Mouse (Mus musculus): ENCODE measurements around the gene Npdc1. TPM values are rescaled to one million over a fixed set of nuclear protein-coding genes. Genes with fewer than 3 reads are reported as not detected.

Npdc1 gene
- 100 to 1,000 TPM; 478 to 490 TPM for total RNA-seq (2021)

DNA sequence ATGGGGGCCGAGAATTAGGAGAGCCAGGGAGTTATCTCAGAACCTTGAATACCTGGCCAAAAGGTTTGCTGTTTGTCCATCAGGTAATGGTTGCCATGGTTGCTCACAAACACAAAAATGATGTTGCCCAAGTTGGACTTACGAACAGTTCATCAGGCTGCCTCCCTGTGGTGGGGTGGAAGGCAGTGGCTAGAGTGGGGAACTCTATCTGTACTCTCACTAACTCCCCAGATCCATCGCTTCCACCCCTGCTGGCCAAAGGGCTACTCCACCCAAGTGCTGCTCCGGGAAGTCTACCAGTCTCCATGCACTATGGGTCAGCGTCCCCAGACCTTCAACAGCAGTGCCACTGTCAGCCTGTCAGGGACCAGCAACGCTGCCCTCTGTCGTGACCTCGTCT lies at the start of gene Npdc1:
TSS of gene Npdc1 (plus strand) at position 301 of the 400 bp plus-strand sequence.
- intact Hi-C loops (cut with DNase I), result no loop called here
- no peak for DNase-seq

DNA sequence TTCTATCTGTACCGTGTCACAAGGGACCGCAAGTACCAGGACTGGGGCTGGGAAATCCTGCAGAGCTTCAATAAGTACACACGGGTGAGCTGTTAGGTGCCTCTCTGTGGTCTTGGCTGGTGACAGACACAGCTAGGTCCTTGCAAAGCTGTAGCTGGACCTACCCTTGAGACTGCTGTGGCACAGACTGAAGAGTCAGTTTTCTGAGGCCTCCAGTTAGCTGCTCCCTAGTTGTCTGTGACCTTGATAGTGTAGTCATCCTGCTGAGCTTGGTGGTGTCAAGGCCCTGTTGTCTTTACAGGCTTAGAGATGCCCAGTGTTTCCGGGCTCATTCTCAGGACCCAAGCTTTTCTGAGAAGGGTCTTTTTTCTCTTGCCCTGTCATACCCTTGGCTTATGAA lies 49.7 kb upstream of the Npdc1 start:
- DNase-seq, result no peak
- intact Hi-C loops (cut with DNase I), result no loop called here

DNA sequence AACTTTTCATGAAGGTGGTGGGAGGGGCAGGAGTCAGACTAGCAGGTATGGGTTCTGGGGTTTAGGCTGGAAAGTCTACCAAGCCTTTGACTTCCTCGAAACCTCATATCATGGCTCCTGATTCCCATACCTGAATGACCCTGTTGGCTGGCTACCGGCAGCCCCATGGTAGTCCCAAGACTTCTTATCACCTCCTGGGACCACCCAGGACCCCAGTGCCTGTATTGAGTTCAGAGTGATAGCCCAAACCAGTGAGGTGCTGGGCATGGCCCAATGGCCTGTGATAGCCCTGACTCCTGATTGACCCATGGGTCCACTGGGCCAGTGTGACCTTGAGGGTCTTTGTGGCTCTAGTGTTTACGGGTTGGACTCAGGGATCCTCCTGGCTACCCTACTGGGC lies 48.5 kb upstream of the Npdc1 start:
- no peak for DNase-seq

DNA sequence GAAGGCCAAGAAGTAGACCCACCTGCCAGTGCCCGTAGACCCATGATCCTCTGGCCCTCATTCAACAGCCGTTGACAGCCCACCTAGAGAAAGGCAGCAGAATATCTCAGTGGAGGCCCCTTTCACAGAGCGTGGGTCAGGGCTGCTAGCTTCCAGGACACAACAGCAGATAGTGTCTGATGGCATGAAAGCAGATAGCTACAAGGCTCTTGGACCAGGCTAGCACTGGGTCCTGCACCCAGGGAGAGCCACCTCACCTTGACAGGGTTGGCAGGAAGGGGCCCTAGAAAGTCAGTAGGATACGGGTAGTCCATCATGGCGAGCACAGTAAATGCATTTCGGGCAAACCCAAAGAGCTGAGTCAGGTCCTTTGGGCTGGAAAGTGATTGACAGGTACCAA lies 44.9 kb upstream of the Npdc1 start:
- intact Hi-C loops (cut with DNase I), result no loop called here
- no peak for DNase-seq

More for the DNA sequence above, 48.5 kb upstream of the Npdc1 start:
- intact Hi-C loops (cut with DNase I), result no loop called here

DNA sequence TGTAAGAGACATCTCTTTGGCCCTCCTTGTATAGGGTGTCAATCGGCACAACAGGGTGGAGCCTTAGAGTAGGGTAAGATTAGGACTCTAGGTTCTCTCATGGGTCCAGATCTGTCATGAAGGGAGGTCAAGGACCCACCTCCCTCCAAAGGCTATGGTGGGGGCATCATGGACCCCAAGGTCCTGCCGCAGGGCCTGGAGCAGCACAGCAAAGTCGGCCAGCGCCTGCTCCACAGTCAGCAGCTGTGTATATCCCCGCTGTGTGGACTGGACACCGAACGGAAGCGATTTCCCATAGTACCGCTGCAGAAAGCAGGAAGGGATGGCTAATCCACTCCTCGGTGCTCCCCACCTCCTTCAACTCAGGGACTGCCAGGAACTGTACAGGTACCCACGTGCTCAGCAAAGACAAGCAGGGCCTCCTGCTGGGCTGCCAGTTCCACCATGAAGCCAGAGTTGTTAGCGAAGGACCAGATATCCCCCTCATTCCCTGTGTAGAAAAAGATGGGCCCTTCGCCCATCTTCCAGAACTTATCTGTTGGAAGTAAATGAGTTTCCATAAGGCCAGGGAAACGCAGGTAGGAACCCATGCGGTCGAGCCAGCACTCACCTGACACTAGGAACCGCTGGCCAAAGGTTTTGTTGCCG lies 43.6 kb upstream of the Npdc1 start:
- intact Hi-C loops (cut with DNase I), result no loop called here
- DNase-seq, result no peak

DNA sequence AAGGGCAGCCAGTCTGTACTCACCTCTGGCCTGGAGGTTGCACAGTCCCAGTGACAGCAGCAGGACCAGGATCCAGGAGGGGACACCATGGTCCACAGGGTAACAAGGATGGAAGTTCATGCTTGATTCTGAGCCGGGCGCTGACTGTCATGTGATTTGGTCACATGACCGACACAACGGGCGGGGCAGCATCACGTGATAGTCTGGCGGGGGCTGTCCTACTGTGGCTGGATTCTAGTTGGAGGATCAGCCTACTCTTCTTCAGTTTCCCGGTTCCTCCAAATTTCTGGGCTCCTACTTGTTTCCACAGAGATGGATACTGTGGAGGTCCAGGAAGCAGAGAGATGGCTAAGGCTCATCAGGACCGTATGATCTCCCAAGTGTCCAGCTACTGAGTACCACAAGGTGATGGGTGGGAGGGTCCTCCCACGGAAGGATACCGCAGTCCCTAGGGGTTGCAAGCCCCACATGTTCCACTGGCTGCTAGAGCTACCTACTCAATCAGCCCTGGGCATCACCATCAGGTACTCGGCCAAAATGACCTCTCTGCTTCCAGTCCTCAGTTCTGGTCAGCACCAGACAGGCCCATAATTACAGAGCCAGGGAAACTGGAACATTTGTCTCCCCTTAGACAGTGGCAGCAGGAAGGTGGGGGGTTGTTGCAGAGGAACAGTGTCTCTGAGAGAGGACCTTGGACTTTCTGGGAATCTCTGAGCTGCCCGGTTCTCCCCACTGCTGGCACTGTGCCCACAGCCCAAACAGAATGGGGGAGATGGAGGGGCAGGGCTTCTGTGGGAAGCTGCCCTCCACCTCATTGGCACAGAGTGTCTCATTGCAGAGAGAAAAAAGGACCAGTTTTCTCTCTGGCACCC lies 42.7 kb upstream of the Npdc1 start, which contains the start of gene Dpp7:
TSS of gene Dpp7 (minus strand) at position 152 of the 872 bp plus-strand sequence.
- intact Hi-C loops (cut with DNase I), result no loop called here
- DNase-seq, result peak; percentile 85

DNA sequence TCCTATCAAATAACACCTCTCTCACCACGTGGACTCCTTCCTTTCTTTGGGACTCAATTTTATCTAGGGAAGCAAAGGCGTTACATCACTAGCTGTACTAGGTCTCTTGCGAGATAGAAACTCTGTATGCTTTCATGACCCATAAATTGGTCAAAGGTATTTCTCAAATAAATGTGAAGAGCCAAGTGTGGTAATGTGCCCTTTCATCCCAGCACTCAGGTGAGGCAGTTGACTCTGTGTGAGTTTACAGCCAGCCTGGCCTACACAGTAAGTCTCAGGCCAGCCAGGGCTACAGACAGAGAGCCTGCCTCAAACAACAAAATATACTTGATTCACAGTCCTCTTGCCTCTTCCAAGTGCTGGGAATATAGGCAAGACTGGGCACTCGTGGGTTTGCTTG lies 39.3 kb upstream of the Npdc1 start:
- intact Hi-C loops (cut with DNase I), result no loop called here
- no peak for DNase-seq

DNA sequence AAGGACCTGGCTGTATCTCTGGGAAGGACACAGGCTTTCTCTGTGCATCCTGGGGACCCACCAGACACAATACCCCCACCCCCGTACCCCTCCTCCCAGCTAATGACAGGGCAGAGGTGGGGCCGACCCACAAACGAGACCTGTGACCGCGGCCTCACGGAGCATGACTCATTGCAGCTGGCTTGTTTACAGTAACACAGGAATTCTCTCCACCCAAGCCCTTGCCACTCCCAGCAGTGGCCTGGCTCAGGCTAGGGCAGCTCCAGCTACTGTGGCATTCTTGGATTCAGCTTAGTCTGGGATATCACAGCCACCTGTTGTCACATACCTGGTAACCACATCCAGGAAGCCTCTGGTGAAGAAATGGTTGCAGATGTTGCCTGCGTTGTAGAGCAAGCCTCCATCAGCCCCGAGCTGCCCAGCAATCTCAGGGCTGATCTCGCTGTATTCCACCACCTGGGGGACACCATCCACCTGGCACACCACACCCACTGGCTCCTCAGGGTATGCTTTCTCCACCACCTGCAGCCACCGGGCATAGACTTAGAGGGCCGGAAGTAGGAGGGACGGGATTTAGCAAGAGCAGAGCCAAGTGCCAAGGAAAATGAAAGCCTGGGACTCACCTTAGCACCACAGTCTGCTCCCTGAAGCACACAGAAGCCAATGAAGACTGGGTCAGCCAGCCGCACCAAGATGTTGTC lies 35.5 kb upstream of the Npdc1 start:
- no peak for DNase-seq
- intact Hi-C loops (cut with DNase I), result no loop called here

DNA sequence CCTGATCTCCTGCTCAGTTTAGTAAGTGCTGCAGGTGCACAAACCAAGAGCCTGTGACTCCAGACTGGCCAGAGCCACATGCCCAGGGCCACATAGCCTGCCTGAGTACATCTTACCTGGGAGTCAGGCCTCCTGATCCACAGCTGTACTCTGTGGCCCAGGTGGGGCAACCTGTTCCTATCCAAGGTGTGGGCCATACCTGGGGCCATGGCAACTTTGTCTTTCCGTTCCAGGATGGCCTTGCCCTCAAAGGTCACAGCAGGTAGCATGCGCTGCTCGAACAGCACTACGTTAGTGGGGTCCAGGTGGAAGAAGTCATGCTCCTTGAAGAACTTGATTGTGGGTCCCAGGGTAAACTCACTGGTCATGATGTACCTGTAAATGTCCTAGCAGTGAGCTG lies 34.8 kb upstream of the Npdc1 start:
- intact Hi-C loops (cut with DNase I), result no loop called here
- no peak for DNase-seq

DNA sequence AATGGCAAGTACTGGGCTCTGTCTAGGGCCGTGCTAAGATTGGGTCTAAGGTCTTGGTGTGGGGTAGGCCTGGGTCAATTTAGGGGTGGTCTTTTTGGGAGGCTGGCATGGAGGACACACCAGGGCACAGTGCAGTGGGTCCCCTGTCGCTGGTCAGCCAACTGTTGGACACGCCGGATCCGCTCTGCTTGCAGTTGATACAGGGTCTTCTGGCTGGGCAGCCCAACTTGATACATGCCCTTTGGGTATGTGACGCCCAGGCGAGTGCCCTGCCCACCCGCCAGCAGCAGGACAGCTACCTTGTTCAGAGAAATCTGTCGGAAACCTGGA lies 34.4 kb upstream of the Npdc1 start:
- no peak for DNase-seq
- intact Hi-C loops (cut with DNase I), result no loop called here

DNA sequence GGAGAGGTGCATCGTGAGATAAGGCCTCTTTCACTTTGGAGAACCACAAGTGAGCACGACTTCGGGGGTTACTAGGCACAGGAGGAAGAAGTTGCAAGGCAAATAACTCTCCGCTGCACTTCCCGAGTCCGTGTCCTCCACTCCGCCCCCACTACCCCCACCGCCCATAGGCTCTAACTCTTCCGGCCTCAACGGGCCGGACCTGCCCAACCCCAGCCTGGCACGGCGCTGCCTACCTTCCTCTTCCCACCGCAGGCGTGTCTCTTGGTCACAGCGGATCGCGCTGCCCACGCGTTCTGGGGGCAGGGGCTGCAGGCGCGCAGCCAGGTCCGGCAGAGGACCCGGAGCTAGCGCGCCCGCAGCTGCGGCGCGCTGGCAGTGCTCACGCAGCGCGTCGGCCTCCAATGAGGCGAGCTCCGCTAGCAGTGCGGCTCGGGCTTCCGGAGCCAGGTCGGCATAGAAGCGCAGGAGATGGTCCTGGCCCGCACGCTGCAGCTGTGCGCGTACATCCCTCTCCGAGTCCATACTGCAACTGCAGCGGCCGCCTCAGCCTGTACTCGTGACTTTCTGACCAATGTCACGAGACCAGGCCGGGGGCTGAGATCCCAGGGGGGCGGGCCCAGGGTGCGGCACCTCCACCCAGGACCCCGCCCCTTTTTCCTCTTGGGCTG lies 33.9 kb upstream of the Npdc1 start, which contains the start of gene Uap1l1:
TSS of gene Uap1l1 (minus strand) at position 592 of the 671 bp plus-strand sequence.
- intact Hi-C loops (cut with DNase I), result no loop called here
- DNase-seq, result peak; percentile 59

DNA sequence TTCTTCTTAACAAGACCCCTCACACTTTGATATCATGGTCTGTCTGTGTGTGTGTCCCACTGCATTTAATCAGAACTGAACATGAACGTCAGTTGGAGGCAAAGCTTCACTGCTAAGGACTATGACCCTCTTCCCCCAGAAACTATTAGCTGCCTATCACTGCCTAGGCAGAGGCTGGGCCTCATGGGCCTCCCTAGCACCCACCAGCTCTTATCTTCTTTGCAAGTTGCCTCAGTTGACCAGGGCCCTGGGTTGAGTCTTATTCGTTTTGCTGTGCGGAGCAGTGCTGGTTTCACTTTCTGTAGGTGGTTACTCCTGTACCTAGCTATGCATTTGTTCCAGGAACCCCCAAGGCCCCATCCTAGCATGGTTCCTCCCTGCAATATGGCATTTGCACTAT lies 29.2 kb upstream of the Npdc1 start:
- DNase-seq, result no peak
- intact Hi-C loops (cut with DNase I), result no loop called here

DNA sequence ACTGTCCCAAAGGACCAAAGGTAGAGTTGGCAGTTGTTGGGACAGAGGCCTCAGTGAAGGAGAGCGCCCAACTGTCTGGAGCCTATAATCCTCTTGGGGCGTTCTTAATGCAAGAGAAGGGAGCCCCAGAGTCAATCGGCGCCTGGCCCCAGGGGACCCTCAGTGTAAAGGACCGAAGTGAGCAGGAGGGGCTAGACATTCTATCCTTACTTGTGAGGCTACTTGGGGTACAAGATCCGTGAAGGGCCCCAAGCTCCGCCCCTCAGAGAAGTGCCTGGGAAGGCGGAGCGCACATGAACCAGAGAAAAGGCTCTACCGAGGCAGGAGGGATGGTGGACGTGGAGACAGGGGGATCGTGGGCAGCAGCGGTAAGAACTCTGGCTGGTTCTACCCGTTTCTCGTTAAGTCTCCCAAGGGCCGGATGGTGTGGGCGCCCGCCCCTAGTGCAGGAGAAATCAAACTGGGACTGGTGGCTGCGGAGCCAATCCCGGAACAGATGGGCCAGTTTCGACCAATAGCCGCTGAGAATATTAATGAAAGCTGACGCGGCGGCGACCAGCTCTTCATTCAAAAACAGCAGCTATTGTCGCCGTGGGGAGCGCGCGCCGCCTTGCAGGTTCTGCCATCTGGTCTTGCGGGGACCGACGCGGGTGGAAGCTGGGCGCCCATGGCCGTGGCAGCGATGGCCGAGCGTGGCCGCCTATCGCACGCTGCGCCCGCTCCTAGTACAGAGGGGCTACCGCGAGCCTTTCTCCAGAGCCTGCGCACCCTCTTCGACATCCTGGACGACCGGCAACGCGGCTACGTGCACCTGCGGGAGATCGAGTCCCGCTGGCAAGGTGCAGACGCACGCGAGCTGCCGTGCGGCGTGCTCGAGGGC lies 27.1 kb upstream of the Npdc1 start, which contains the start of gene Sapcd2:
TSS of gene Sapcd2 (plus strand) at position 558 of the 880 bp plus-strand sequence.
- DNase-seq, result peak; percentile 90
- intact Hi-C loops (cut with DNase I), result no loop called here

DNA sequence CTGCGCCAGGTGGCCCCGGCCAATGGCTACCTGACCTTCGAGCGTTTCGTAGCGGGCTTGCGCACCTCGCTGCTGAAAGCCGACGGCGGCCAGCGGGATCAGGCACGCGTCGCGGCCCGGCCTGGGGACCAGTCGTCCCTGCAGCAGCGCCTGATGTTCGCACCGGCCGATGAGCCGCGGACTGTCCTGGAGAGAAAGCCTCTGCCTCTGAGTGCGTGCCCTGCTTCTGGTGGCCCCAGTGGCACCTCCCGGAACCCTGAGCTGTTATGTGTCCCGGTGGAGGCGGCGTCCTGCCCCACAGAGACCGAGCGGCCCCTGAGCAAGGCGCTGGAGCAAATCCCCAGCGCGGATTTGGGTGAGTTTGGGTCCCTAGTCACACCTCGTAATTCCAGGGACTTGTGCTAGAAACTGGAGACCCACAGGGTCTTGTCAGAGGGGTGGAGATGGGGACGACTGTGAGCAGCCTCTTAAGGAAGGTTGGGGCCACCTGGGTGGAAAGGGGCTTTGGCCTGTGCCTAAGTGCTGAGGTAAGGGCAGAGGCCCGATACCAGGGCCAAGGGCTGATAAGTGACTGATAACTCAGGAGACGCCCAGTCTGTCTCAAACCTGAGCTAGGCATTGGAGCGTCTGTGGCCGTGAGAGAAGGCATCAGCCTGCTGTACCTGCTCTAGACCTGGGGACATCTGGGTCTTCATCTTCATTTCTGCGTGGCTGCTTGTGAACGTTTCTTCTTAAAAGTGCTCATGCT lies 26.3 kb upstream of the Npdc1 start:
- intact Hi-C loops (cut with DNase I), result no loop called here
- no peak for DNase-seq

DNA sequence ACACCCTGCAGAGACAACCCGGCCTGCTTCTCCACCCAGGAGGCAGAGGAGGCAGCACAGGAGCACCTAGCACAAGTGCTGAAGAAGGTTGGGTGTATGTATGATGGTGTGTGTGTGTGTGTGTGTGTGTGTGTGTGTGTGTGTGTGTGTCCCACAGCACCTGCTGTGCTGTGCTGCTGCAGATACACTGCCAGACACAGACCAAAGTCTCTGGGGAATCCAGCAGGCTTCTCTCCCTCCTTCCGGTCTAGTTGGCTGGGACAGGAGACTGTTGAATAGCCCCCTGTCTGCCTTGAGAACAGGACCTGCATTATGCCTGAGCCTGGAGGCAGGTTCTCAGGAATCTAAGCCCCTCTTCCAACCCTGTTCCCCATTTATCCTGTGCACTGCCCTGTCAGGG lies 25.7 kb upstream of the Npdc1 start:
- no peak for DNase-seq
- intact Hi-C loops (cut with DNase I), result no loop called here

DNA sequence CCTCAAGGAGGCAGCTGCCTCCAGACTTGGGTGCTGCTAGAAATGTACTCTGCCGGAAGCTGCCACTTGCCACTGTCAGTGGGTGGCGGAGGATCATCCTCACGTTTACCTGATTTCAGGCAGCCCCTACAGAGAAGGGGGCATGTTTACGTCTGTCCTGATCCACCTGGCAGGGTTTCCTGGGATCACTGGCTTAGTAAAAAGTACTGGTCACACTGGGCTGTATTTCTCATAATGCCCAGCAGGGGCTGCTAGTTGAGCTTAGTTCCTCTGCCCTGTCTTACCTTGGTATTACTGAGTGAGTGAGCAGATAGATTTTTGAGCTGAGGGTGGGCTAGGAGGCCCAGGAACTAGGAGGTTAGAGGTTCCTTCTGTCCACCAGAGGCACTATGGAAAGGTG lies 22.6 kb upstream of the Npdc1 start:
- peak; percentile 67 for DNase-seq
- intact Hi-C loops (cut with DNase I), result no loop called here

DNA sequence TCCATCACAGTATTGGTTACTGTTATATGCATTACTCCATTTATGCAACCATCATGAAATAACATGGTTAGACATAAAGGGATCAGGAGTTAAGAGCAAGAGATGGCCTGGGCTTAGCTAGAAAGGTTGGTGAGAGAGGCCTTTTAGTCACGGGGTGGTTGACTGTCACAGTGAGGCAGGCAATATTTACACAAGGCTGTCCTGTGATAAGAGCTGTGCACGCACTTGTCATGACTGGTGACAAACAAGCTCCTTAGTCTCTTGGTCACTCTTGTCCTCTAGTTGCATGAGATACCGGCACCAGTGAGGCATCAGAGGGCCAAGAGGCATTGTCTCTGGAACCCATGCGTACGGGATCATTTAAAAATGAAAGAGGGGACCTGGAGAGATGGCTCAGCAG lies 14.7 kb upstream of the Npdc1 start:
- intact Hi-C loops (cut with DNase I), result no loop called here
- DNase-seq, result no peak

DNA sequence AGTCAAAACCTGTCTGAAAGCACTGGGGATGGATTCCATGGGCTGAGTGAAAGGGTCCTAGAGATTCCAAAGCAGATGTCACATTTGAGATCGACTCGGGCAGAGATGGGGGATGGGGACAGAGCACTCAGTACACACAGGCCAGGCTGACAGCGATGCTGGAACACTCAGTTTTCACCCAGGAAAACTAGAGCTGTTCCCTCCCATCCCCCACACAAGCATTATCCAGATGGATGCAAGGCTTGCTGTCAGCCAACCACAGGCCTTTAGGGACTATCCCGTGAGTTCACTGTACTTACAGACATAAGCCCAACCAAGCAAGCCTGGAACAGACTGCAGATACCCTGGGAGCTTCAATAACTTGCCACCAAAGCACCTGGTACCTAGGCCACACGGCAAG lies 7.9 kb upstream of the Npdc1 start:
- DNase-seq, result peak; percentile 38
- intact Hi-C loops (cut with DNase I), result no loop called here

Measured in left cerebral cortex, postnatal 4 days (tissue).